Mouse (Mus musculus): ENCODE results near the gene H2-DMa.

H2-DMa gene

DNA sequence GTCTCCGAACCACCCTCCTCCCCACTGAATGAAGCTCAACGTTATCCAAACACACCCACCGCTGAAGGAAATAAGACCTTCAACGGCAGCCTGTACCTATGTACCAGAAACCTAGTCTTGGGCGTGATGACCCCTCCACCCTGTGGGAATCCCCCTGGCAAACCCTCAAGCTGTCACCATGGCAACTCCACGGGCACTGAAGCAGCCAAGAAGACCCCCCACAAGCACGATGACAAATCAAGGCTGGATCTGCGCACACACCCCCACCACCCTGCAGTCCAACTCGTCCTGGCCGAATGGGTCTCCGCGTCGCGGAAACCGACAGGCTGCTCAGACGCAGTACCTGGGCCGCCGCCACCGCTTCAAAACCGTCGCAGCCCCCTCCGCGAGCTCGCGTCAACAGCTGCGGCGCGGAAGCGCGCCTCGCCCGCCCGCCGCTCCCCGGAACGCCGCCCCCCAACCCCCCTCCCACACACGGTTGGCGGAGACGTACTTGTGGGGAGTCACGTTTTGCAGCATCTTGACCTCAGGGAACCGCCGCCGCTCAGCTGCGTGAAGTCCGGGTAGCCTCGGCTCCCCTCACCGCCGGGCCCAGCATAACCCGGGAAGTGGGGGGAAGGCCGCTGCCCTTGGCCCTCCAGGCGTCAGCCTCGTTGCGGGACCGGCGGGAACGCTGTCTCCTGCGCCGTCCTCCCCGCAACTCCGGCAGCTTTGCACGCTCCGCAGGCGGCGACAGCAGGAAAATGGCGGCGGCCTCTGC, 1.0 kb upstream of the H2-DMa start:
- no peak for TF ChIP-seq POU5F1 (IDR thresholded peaks at IDR 0.05; ENCODE audit: borderline replicate concordance, low read length)
- no peak for TF ChIP-seq NANOG (IDR thresholded peaks at IDR 0.05; ENCODE audit: borderline replicate concordance, low read length)
- TF ChIP-seq CTCF (conservative IDR thresholded peaks at IDR 0.05; ENCODE audit: low read length), result no peak
- H3K4me1 ChIP-seq (replicated peaks; ENCODE audit: low read depth, low read length), result peaks cover 42% of the 10 kb centered on the region
- peak overlapping the region; percentile 99 for H3K4me3 ChIP-seq (replicated peaks; ENCODE audit: low read length)
- H3K27me3 ChIP-seq (ENCODE audit: insufficient read depth, low read length), result no peaks in the 10 kb centered on the region
- peaks cover 56% of the 10 kb centered on the region for H3K36me3 ChIP-seq (ENCODE audit: insufficient read depth, low read length)
- no peaks in the 10 kb centered on the region for H3K9me3 ChIP-seq (ENCODE audit: low read length)

DNA sequence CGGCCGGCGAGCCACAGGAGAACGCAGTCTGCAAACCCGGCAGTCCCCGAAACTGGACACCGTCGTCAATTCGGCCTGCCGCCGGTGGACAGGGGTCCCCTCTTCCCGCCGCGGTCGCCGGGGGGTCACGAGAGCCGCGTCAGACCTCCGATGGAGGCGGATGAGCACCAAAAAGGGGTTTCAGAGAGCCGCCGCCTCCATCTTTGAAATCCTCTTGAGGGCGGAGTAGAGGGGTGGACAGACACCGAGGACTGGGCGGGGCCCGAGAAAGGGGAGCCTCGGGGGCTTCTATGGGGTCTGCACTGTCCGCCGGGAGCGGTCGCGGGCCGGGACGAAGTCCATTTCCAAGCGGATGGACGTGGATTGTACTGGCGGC, 480 bp upstream of the H2-DMa start:
- peaks cover 42% of the 10 kb centered on the region for H3K4me1 ChIP-seq (replicated peaks; ENCODE audit: low read depth, low read length)
- H3K36me3 ChIP-seq (ENCODE audit: insufficient read depth, low read length), result peaks cover 50% of the 10 kb centered on the region
- no peaks in the 10 kb centered on the region for H3K27me3 ChIP-seq (ENCODE audit: insufficient read depth, low read length)
- no peak for TF ChIP-seq NANOG (IDR thresholded peaks at IDR 0.05; ENCODE audit: borderline replicate concordance, low read length)
- TF ChIP-seq CTCF (conservative IDR thresholded peaks at IDR 0.05; ENCODE audit: low read length), result no peak
- no peaks in the 10 kb centered on the region for H3K9me3 ChIP-seq (ENCODE audit: low read length)
- H3K4me3 ChIP-seq (replicated peaks; ENCODE audit: low read length), result peak overlapping the region; percentile 99

DNA sequence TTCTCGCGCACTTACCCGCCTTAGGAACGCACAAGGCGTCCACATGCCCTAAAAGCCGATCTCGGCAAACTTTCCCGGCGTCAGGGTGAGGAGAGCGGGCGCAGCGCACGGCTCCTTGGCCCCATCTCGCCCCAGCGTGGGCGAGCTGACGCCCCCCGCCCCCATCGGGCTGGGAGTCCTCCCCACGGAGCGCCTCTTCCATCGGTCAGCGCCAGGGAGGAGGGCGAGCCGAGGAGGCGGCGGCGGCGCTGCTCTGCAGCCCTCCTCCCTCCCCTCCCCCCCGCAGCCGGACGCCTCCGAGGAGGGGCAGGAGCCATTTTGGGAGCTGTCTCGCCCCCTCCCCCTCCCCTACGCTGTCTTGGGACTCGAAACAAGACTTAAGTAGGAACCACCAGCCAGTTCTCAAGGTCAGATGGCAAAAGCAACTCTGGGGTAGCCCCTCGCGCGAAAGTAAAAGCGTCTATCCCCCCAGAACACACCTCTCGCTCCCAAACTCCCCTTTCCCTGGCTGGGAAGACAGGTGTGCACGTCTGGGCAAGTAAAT, 911 bp downstream of the H2-DMa start:
- TF ChIP-seq POU5F1 (IDR thresholded peaks at IDR 0.05; ENCODE audit: borderline replicate concordance, low read length), result no peak
- TF ChIP-seq CTCF (conservative IDR thresholded peaks at IDR 0.05; ENCODE audit: low read length), result no peak
- TF ChIP-seq NANOG (IDR thresholded peaks at IDR 0.05; ENCODE audit: borderline replicate concordance, low read length), result no peak
- Histone ChIP-seq H3K4me3 (replicated peaks; ENCODE audit: low read length) (peak overlapping the region; percentile 99), H3K4me1 (replicated peaks; ENCODE audit: low read depth, low read length) (peaks cover 38% of the 10 kb centered on the region), H3K9me3 (ENCODE audit: low read length) (no peaks in the 10 kb centered on the region), H3K36me3 (ENCODE audit: insufficient read depth, low read length) (peaks cover 36% of the 10 kb centered on the region), H3K27me3 (ENCODE audit: insufficient read depth, low read length) (no peaks in the 10 kb centered on the region)

DNA sequence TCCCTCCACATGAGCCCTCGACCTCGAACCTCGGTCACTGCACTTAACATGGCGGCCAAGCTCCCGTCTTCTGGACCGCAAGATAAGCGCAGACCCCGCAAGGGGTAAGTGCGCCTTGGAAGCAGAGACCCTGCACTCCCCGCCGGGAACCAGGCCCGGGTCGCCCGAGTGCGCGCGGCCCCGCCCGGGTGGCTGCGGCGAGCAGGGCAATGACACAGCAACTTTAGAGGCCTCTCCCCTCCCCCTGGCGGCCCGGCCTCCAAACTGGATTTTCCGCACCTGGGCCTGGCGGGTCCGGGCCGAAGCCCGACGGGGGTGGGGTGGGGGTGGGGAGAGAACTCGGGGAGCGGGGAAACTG, 1.5 kb downstream of the H2-DMa start:
- H3K4me3 ChIP-seq (replicated peaks; ENCODE audit: low read length), result peak overlapping the region; percentile 99

DNA sequence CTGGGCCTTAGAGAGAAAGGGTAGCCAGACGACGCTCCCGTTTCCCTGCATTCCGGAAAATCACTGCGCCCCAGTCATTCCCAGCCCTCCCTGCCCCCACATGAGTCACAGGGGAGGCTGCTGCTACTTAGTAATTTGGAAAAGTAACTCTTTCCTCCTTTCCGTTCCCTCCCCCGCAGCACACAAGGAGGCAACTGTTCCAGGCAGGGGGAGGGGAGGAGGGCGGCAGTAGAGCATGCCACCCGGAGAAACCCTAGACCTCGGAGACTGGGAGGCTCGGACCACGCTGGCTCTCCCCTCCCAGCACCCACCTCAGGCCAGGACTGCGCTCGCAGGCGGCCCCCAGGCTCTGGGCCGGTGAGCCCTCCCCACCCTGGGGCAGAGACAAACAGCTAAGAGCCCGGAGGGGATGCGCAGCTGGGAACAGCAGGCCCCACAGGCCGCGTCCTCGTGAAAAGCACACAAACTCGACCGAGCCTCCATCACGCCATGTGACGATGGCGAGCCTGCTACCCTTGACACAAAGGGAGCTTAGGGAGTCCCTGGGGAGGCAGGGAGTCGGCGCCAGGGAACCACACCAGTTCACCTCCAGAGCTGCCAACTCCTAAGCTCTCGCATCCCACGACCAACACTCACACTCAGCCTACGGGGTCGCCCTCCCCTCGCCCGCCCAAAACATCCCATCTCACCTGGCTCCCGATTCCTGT, 2.0 kb downstream of the H2-DMa start:
- no peaks in the 10 kb centered on the region for H3K27me3 ChIP-seq (ENCODE audit: insufficient read depth, low read length)
- peaks cover 37% of the 10 kb centered on the region for H3K4me1 ChIP-seq (replicated peaks; ENCODE audit: low read depth, low read length)
- H3K4me3 ChIP-seq (replicated peaks; ENCODE audit: low read length), result peak overlapping the region; percentile 99
- no peaks in the 10 kb centered on the region for H3K9me3 ChIP-seq (ENCODE audit: low read length)
- TF ChIP-seq POU5F1 (IDR thresholded peaks at IDR 0.05; ENCODE audit: borderline replicate concordance, low read length) (no peak), NANOG (IDR thresholded peaks at IDR 0.05; ENCODE audit: borderline replicate concordance, low read length) (no peak), CTCF (conservative IDR thresholded peaks at IDR 0.05; ENCODE audit: low read length) (no peak)
- peaks cover 31% of the 10 kb centered on the region for H3K36me3 ChIP-seq (ENCODE audit: insufficient read depth, low read length)

More for the DNA sequence above, 1.5 kb downstream of the H2-DMa start:
- Histone ChIP-seq H3K36me3 (ENCODE audit: insufficient read depth, low read length) (peaks cover 34% of the 10 kb centered on the region), H3K27me3 (ENCODE audit: insufficient read depth, low read length) (no peaks in the 10 kb centered on the region), H3K4me1 (replicated peaks; ENCODE audit: low read depth, low read length) (peaks cover 37% of the 10 kb centered on the region), H3K9me3 (ENCODE audit: low read length) (no peaks in the 10 kb centered on the region)
- no peak for TF ChIP-seq POU5F1 (IDR thresholded peaks at IDR 0.05; ENCODE audit: borderline replicate concordance, low read length)
- no peak for TF ChIP-seq CTCF (conservative IDR thresholded peaks at IDR 0.05; ENCODE audit: low read length)

DNA sequence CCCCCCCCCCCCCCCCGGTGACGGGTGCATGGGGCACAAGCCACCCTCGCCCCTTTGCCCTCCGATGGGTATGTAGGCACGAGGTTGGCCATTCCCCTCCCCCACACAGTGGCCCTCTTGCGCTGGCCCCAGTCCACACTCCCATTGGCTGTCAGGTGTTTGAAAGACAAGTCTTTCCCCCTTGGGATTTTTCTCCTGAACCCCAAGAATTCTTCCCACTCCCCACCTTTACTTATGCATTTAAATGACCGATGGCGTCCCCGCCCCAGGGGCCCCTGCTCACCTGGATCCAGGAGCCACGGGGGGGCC, 2.5 kb downstream of the H2-DMa start:
- Histone ChIP-seq H3K36me3 (ENCODE audit: insufficient read depth, low read length) (peaks cover 26% of the 10 kb centered on the region), H3K4me3 (replicated peaks; ENCODE audit: low read length) (peak overlapping the region; percentile 99), H3K27me3 (ENCODE audit: insufficient read depth, low read length) (no peaks in the 10 kb centered on the region), H3K9me3 (ENCODE audit: low read length) (no peaks in the 10 kb centered on the region), H3K4me1 (replicated peaks; ENCODE audit: low read depth, low read length) (peaks cover 37% of the 10 kb centered on the region)
- no peak for TF ChIP-seq CTCF (conservative IDR thresholded peaks at IDR 0.05; ENCODE audit: low read length)
- TF ChIP-seq NANOG (IDR thresholded peaks at IDR 0.05; ENCODE audit: borderline replicate concordance, low read length), result no peak
- no peak for TF ChIP-seq POU5F1 (IDR thresholded peaks at IDR 0.05; ENCODE audit: borderline replicate concordance, low read length)

DNA sequence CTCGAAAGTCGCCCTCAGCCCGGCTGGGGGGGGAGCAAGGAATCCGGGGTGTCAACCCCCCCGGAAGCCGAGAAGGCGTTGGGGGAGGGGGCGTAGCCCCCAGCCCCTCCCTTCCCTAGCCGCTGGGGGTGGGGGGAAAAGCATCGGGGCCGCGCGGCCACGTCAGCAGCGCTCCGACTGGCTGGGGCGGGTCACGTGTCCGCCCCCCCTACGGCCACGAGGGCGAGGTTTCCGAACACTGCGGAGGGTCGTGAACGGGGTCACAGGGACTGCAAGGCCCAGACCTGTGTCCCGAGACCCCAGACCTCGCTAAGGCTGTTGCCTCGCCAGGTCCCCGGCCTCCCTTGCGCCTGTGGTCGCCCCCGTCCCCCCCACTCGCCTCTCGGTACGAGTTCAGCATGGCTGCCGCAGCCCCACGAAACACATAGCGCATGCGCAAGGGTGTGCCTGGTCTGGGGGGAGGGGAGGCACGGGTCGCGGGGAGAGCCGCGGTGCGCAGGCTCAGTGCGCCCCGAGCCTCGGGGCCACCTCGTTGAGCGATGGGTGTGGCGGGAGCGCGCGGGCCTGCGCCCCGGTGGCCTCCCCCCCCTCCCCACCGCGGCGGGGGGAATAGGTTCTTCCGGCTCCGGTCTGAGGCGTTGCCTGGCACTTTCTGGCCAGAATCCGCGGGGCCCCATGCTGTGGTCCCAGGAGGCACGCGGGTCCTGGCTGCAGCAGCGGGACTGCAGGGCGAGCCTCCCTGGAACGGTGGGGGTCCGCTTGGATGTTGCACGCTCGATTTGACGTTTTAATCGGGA, 3.0 kb downstream of the H2-DMa start, which contains the start of gene Brd2:
Brd2 (minus strand) TSS at position 447 of the 797 bp plus-strand sequence.
- Histone ChIP-seq H3K4me3 (replicated peaks; ENCODE audit: low read length) (peak within 1 kb of the TSS; percentile 99), H3K4me1 (replicated peaks; ENCODE audit: low read depth, low read length) (peaks cover 39% of the 10 kb centered on the region), H3K9me3 (ENCODE audit: low read length) (no peaks in the 10 kb centered on the region), H3K36me3 (ENCODE audit: insufficient read depth, low read length) (peaks cover 20% of the 10 kb centered on the region), H3K27me3 (ENCODE audit: insufficient read depth, low read length) (no peaks in the 10 kb centered on the region)
- TF ChIP-seq POU5F1 (IDR thresholded peaks at IDR 0.05; ENCODE audit: borderline replicate concordance, low read length), result no peak
- no peak for TF ChIP-seq NANOG (IDR thresholded peaks at IDR 0.05; ENCODE audit: borderline replicate concordance, low read length)
- no peak for TF ChIP-seq CTCF (conservative IDR thresholded peaks at IDR 0.05; ENCODE audit: low read length)

DNA sequence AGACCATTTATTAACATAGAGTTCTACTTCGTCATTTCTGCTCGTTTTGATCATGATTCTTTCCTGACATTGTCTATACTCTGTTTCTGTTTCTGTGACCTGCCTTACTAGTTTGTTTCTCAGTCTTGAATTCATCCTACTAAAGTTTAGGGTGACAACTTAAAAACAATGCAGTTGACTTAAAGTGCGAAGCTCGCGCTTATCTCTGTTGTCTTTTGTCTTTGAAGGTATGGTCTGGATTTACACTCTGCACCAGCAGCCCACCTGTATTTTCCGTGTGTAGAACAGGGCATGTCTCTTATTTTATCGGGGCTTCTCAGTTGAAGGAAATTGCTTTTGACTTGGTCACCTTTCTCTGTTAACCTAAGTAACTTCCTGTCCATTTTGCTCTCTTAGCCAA, 3.8 kb downstream of the H2-DMa start:
- Histone ChIP-seq H3K36me3 (ENCODE audit: insufficient read depth, low read length) (peaks cover 13% of the 10 kb centered on the region), H3K9me3 (ENCODE audit: low read length) (no peaks in the 10 kb centered on the region), H3K27me3 (ENCODE audit: insufficient read depth, low read length) (no peaks in the 10 kb centered on the region), H3K4me3 (replicated peaks; ENCODE audit: low read length) (peak overlapping the region; percentile 99), H3K4me1 (replicated peaks; ENCODE audit: low read depth, low read length) (peaks cover 46% of the 10 kb centered on the region)
- TF ChIP-seq POU5F1 (IDR thresholded peaks at IDR 0.05; ENCODE audit: borderline replicate concordance, low read length) (no peak), CTCF (conservative IDR thresholded peaks at IDR 0.05; ENCODE audit: low read length) (no peak), NANOG (IDR thresholded peaks at IDR 0.05; ENCODE audit: borderline replicate concordance, low read length) (no peak)
